Mouse (Mus musculus): ENCODE data around the gene Slc52a3. TPM values are rescaled to one million over a fixed set of nuclear protein-coding genes. Genes with fewer than 3 reads are reported as not detected.
A peak's percentile ranks its signal among the peaks of the same experiment; 100 is the strongest.

Slc52a3 gene
- total and polyA plus RNA-seq, 2 experiments from 2014 or later = 2.2 to 3.5 TPM

GRCm38 (mm10) chr2:151999669-152000290 lies 3.5 kb downstream of the Slc52a3 start:
- no peak for ATAC-seq (ENCODE audit: low FRiP score)
- no peaks in the 10 kb centered on the region for H3K9me3 ChIP-seq (ENCODE audit: low read length)
- no peak overlapping the region for H3K4me2 ChIP-seq (ENCODE audit: low read depth, low read length, poor library complexity, severe bottlenecking)
- TF ChIP-seq CTCF (IDR thresholded peaks at IDR 0.05) = no peak
- H3K4me1 ChIP-seq (ENCODE audit: insufficient read depth, low read length) = peaks cover 5% of the 10 kb centered on the region; the same call in 1 of the 2 replicates
- no peak overlapping the region for H3K4me3 ChIP-seq (ENCODE audit: low read depth, low read length)
- H3K9ac ChIP-seq (replicated peaks; ENCODE audit: low read length, poor library complexity, severe bottlenecking) = no peak overlapping the region
- peaks cover 16% of the 10 kb centered on the region for H3K27me3 ChIP-seq (ENCODE audit: insufficient read depth, low read length)
- no peak overlapping the region for H3K27ac ChIP-seq (ENCODE audit: low read depth, low read length)
- H3K36me3 ChIP-seq (ENCODE audit: insufficient read depth, low read length) = no peaks in the 10 kb centered on the region
- WGBS = 11% methylated on average over 20 of the region's 20 CpGs
- no peak for DNase-seq (ENCODE audit: low spot score)

DNA sequence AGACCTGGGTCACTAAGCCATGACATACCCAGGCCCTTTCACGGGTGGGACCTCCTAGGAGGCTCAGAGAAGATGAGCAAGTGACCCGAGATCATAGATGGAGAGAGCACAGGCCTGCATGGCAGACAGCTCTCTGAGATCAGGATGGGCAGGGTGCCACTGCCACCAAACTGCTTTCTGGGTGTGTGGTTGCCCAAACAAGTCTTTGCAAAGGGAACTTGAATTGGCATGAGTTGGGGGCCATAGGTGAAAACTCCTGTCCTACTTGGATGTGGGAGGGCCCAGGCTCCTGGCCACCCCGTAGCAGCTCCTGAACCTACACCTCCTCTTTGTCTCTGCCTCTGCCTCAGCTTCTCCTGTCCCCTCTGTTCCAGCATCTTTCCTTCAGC lies 4.0 kb downstream of the Slc52a3 start:
- Histone ChIP-seq H3K9ac (replicated peaks; ENCODE audit: low read length, poor library complexity, severe bottlenecking) (no peak overlapping the region), H3K4me2 (ENCODE audit: low read depth, low read length, poor library complexity, severe bottlenecking) (no peak overlapping the region), H3K36me3 (ENCODE audit: insufficient read depth, low read length) (no peaks in the 10 kb centered on the region), H3K4me3 (ENCODE audit: low read depth, low read length) (no peak overlapping the region), H3K27me3 (ENCODE audit: insufficient read depth, low read length) (peaks cover 16% of the 10 kb centered on the region), H3K4me1 (ENCODE audit: insufficient read depth, low read length) (peaks cover 5% of the 10 kb centered on the region; the same call in 1 of the 2 replicates), H3K9me3 (ENCODE audit: low read length) (no peaks in the 10 kb centered on the region), H3K27ac (ENCODE audit: low read depth, low read length) (no peak overlapping the region)
- TF ChIP-seq CTCF (IDR thresholded peaks at IDR 0.05) = no peak
- WGBS = 44% methylated on average over 3 of the region's 3 CpGs
- ATAC-seq (ENCODE audit: low FRiP score) (no peak), DNase-seq (ENCODE audit: low spot score) (no peak)

- TF ChIP-seq CTCF (IDR thresholded peaks at IDR 0.05) = no peak
- H3K27me3 ChIP-seq (ENCODE audit: insufficient read depth, low read length) = peaks cover 16% of the 10 kb centered on the region
- 66% methylated on average over 6 of the region's 6 CpGs for WGBS
- ATAC-seq (ENCODE audit: low FRiP score) (no peak), DNase-seq (ENCODE audit: low spot score) (no peak)
- no peak overlapping the region for H3K9ac ChIP-seq (replicated peaks; ENCODE audit: low read length, poor library complexity, severe bottlenecking)
- no peaks in the 10 kb centered on the region for H3K36me3 ChIP-seq (ENCODE audit: insufficient read depth, low read length)
- H3K4me2 ChIP-seq (ENCODE audit: low read depth, low read length, poor library complexity, severe bottlenecking) = no peak overlapping the region
- H3K27ac ChIP-seq (ENCODE audit: low read depth, low read length) = no peak overlapping the region
- no peak overlapping the region for H3K4me3 ChIP-seq (ENCODE audit: low read depth, low read length)
- peaks cover 5% of the 10 kb centered on the region; the same call in 1 of the 2 replicates for H3K4me1 ChIP-seq (ENCODE audit: insufficient read depth, low read length)
- no peaks in the 10 kb centered on the region for H3K9me3 ChIP-seq (ENCODE audit: low read length)
These were observed 4.4 kb downstream of the Slc52a3 start for GRCm38 (mm10) chr2:152000735-152001134.

DNA sequence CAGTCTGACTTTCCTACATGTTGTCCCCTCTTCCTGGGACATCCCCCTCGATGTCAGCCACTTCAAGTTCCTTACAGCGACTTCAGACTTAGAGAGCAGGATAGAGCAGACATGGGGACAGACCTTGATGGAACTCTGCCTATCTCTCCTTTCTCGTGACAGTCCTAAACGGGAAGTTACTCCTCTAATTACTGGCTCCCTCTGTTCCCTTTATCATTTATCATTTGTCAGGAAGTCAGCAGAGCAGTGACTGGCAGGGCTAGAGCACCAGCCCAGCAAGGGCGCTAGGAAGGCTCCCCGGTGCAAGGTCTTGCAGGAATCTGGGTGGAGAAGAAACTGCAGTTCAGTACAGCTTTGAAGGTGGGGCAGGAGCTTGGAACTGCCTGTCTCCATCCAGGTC lies 6.2 kb downstream of the Slc52a3 start:
- Histone ChIP-seq H3K27ac (ENCODE audit: low read depth, low read length) (no peak overlapping the region), H3K36me3 (ENCODE audit: insufficient read depth, low read length) (no peaks in the 10 kb centered on the region), H3K4me1 (ENCODE audit: insufficient read depth, low read length) (peaks cover 8% of the 10 kb centered on the region; the same call in 1 of the 2 replicates), H3K4me2 (ENCODE audit: low read depth, low read length, poor library complexity, severe bottlenecking) (no peak overlapping the region), H3K27me3 (ENCODE audit: insufficient read depth, low read length) (peaks cover 12% of the 10 kb centered on the region), H3K4me3 (ENCODE audit: low read depth, low read length) (no peak overlapping the region), H3K9me3 (ENCODE audit: low read length) (no peaks in the 10 kb centered on the region), H3K9ac (replicated peaks; ENCODE audit: low read length, poor library complexity, severe bottlenecking) (no peak overlapping the region)
- DNase-seq (ENCODE audit: low spot score) (no peak), ATAC-seq (ENCODE audit: low FRiP score) (no peak)
- 80% methylated on average over 6 of the region's 6 CpGs for WGBS
- TF ChIP-seq CTCF (IDR thresholded peaks at IDR 0.05) = no peak

GRCm38 (mm10) chr2:152007783-152008182 lies 11.5 kb downstream of the Slc52a3 start:
- Histone ChIP-seq H3K4me1 (ENCODE audit: insufficient read depth, low read length) (peaks cover 8% of the 10 kb centered on the region; the same call in 1 of the 2 replicates), H3K4me3 (ENCODE audit: low read depth, low read length) (no peak overlapping the region), H3K27me3 (ENCODE audit: insufficient read depth, low read length) (no peaks in the 10 kb centered on the region), H3K27ac (ENCODE audit: low read depth, low read length) (no peak overlapping the region), H3K9ac (replicated peaks; ENCODE audit: low read length, poor library complexity, severe bottlenecking) (no peak overlapping the region), H3K36me3 (ENCODE audit: insufficient read depth, low read length) (no peaks in the 10 kb centered on the region), H3K4me2 (ENCODE audit: low read depth, low read length, poor library complexity, severe bottlenecking) (no peak overlapping the region), H3K9me3 (ENCODE audit: low read length) (no peaks in the 10 kb centered on the region)
- ATAC-seq (ENCODE audit: low FRiP score) (0 out of 2 replicates have a peak, but pooled peaks have one; percentile 35), DNase-seq (ENCODE audit: low spot score) (no peak)
- WGBS = 61% methylated on average over 10 of the region's 10 CpGs
- peak; percentile 76 for TF ChIP-seq CTCF (IDR thresholded peaks at IDR 0.05)

DNA sequence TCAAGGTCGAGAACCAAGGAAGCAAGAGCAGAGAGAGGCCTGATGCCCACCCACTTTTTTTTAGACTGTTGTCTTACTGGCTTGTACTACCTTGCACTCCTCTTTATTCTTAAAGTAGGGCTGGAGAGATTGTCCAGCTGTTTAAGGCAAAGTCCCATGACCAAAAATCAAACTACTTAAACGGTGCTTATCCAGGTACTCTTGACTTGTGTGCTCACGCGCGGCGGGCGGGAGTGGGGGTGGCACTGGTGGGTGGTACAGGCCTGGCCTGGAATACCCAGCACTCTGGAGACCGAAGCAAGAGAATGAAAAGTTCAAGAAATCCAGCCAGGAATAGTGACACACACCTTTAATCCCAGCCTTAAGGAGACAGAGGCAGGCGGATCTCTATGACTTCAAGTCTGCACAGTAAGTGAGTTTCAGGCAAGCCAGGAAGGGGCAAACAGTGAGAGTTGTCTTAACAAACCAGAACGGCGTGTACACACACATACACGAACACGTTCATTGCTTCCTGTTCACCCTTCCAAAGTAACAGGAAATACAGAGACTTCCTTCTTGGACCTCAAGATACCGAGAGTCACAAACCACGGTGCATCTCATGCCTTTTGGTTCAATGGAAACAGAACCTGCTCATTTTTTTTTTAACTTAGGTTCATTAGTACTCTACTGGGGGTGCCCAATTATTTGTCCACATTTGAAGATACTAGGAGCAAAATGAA lies 12.9 kb downstream of the Slc52a3 start:
- DNase-seq (ENCODE audit: low spot score) (no peak), ATAC-seq (ENCODE audit: low FRiP score) (no peak)
- 90% methylated on average over 15 of the region's 15 CpGs for WGBS

More for the DNA sequence above, 12.9 kb downstream of the Slc52a3 start:
- Histone ChIP-seq H3K9ac (replicated peaks; ENCODE audit: low read length, poor library complexity, severe bottlenecking) (no peak overlapping the region), H3K27me3 (ENCODE audit: insufficient read depth, low read length) (no peaks in the 10 kb centered on the region), H3K4me1 (ENCODE audit: insufficient read depth, low read length) (peaks cover 8% of the 10 kb centered on the region; the same call in 1 of the 2 replicates), H3K4me3 (ENCODE audit: low read depth, low read length) (no peak overlapping the region), H3K27ac (ENCODE audit: low read depth, low read length) (no peak overlapping the region), H3K9me3 (ENCODE audit: low read length) (no peaks in the 10 kb centered on the region), H3K4me2 (ENCODE audit: low read depth, low read length, poor library complexity, severe bottlenecking) (no peak overlapping the region), H3K36me3 (ENCODE audit: insufficient read depth, low read length) (no peaks in the 10 kb centered on the region)
- no peak for TF ChIP-seq CTCF (IDR thresholded peaks at IDR 0.05)

Measured in midbrain, postnatal 0 days (tissue).